Mouse (Mus musculus): ENCODE results near the gene Clec16a. TPM values are rescaled to one million over a fixed set of nuclear protein-coding genes. Genes with fewer than 3 reads are reported as not detected.

Clec16a gene
- polyA plus RNA-seq, 1 experiment from 2014 or later: 65.7 TPM

- Histone ChIP-seq H3K4me2 (replicated peaks) (no peak overlapping the region), H3K4me1 (replicated peaks) (no peaks in the 10 kb centered on the region), H3K9me3 (no peaks in the 10 kb centered on the region), H3K27ac (no peak overlapping the region), H3K4me3 (replicated peaks) (no peak overlapping the region), H3K9ac (replicated peaks) (no peak overlapping the region), H3K27me3 (no peaks in the 10 kb centered on the region), H3K36me3 (peaks cover 54% of the 10 kb centered on the region)
- no peak for ATAC-seq
- 92% methylated on average over 7 of the region's 7 CpGs for WGBS
Measured at GRCm38 (mm10) chr16:10609921-10610320, 64.8 kb downstream of the Clec16a start.

- 86% methylated on average over 6 of the region's 6 CpGs for WGBS
Measured at GRCm38 (mm10) chr16:10610801-10611200, 65.7 kb downstream of the Clec16a start.

GRCm38 (mm10) chr16:10611306-10611705 is 66.2 kb downstream of the Clec16a start:
- H3K27me3 ChIP-seq: no peaks in the 10 kb centered on the region
- no peak overlapping the region for H3K4me3 ChIP-seq (replicated peaks)
- peaks cover 61% of the 10 kb centered on the region for H3K36me3 ChIP-seq
- H3K4me2 ChIP-seq (replicated peaks): no peak overlapping the region
- H3K27ac ChIP-seq: no peak overlapping the region
- H3K9me3 ChIP-seq: no peaks in the 10 kb centered on the region
- ATAC-seq: no peak
- H3K9ac ChIP-seq (replicated peaks): no peak overlapping the region
- H3K4me1 ChIP-seq (replicated peaks): no peaks in the 10 kb centered on the region
- 88% methylated on average over 4 of the region's 4 CpGs for WGBS

More at GRCm38 (mm10) chr16:10610801-10611200, 65.7 kb downstream of the Clec16a start:
- H3K9me3 ChIP-seq: no peaks in the 10 kb centered on the region
- no peak overlapping the region for H3K4me3 ChIP-seq (replicated peaks)
- H3K4me1 ChIP-seq (replicated peaks): no peaks in the 10 kb centered on the region
- H3K36me3 ChIP-seq: peaks cover 56% of the 10 kb centered on the region
- H3K27ac ChIP-seq: no peak overlapping the region
- no peak overlapping the region for H3K9ac ChIP-seq (replicated peaks)
- no peaks in the 10 kb centered on the region for H3K27me3 ChIP-seq
- H3K4me2 ChIP-seq (replicated peaks): no peak overlapping the region
- no peak for ATAC-seq

- WGBS: 98% methylated on average over 2 of the region's 2 CpGs
- Histone ChIP-seq H3K9ac (replicated peaks) (no peak overlapping the region), H3K36me3 (peaks cover 49% of the 10 kb centered on the region)
Measured at GRCm38 (mm10) chr16:10613996-10614395, 68.9 kb downstream of the Clec16a start.

GRCm38 (mm10) chr16:10620961-10621614 is 75.9 kb downstream of the Clec16a start:
- no peak for ATAC-seq
- 71% methylated on average over 6 of the region's 6 CpGs for WGBS
- H3K36me3 ChIP-seq: peaks cover 48% of the 10 kb centered on the region

More at GRCm38 (mm10) chr16:10613996-10614395, 68.9 kb downstream of the Clec16a start:
- no peak overlapping the region for H3K4me3 ChIP-seq (replicated peaks)
- no peaks in the 10 kb centered on the region for H3K9me3 ChIP-seq
- no peaks in the 10 kb centered on the region for H3K4me1 ChIP-seq (replicated peaks)
- no peaks in the 10 kb centered on the region for H3K27me3 ChIP-seq
- no peak overlapping the region for H3K4me2 ChIP-seq (replicated peaks)
- no peak overlapping the region for H3K27ac ChIP-seq
- no peak for ATAC-seq

GRCm38 (mm10) chr16:10621710-10622109 is 76.6 kb downstream of the Clec16a start:
- Histone ChIP-seq H3K36me3 (peaks cover 49% of the 10 kb centered on the region), H3K9me3 (no peaks in the 10 kb centered on the region), H3K4me1 (replicated peaks) (no peaks in the 10 kb centered on the region), H3K4me2 (replicated peaks) (no peak overlapping the region), H3K9ac (replicated peaks) (no peak overlapping the region), H3K4me3 (replicated peaks) (no peak overlapping the region), H3K27ac (no peak overlapping the region), H3K27me3 (no peaks in the 10 kb centered on the region)
- no peak for ATAC-seq
- WGBS: 70% methylated on average over 1 of the region's 1 CpGs

More at GRCm38 (mm10) chr16:10620961-10621614, 75.9 kb downstream of the Clec16a start:
- H3K27ac ChIP-seq: no peak overlapping the region
- H3K9ac ChIP-seq (replicated peaks): no peak overlapping the region
- H3K4me3 ChIP-seq (replicated peaks): no peak overlapping the region
- H3K4me1 ChIP-seq (replicated peaks): no peaks in the 10 kb centered on the region
- H3K9me3 ChIP-seq: no peaks in the 10 kb centered on the region
- no peaks in the 10 kb centered on the region for H3K27me3 ChIP-seq
- H3K4me2 ChIP-seq (replicated peaks): no peak overlapping the region

- H3K4me3 ChIP-seq (replicated peaks): no peak overlapping the region
- 82% methylated on average over 1 of the region's 1 CpGs for WGBS
- no peaks in the 10 kb centered on the region for H3K9me3 ChIP-seq
- H3K4me1 ChIP-seq (replicated peaks): no peaks in the 10 kb centered on the region
- no peak overlapping the region for H3K27ac ChIP-seq
- no peaks in the 10 kb centered on the region for H3K27me3 ChIP-seq
- ATAC-seq: no peak
- H3K36me3 ChIP-seq: peaks cover 68% of the 10 kb centered on the region
- H3K9ac ChIP-seq (replicated peaks): no peak overlapping the region
- no peak overlapping the region for H3K4me2 ChIP-seq (replicated peaks)
Measured at GRCm38 (mm10) chr16:10626116-10626515, 81.0 kb downstream of the Clec16a start.

- ATAC-seq: no peak
- Histone ChIP-seq H3K4me3 (replicated peaks) (no peak overlapping the region), H3K9ac (replicated peaks) (no peak overlapping the region), H3K36me3 (peaks cover 62% of the 10 kb centered on the region), H3K4me1 (replicated peaks) (no peaks in the 10 kb centered on the region), H3K9me3 (no peaks in the 10 kb centered on the region), H3K27me3 (no peaks in the 10 kb centered on the region), H3K4me2 (replicated peaks) (no peak overlapping the region), H3K27ac (no peak overlapping the region)
- WGBS: 93% methylated on average over 6 of the region's 6 CpGs
Measured at GRCm38 (mm10) chr16:10627136-10627668, 82.1 kb downstream of the Clec16a start.

GRCm38 (mm10) chr16:10628030-10628555 is 83.0 kb downstream of the Clec16a start:
- H3K27ac ChIP-seq: no peak overlapping the region
- no peak overlapping the region for H3K4me3 ChIP-seq (replicated peaks)
- no peaks in the 10 kb centered on the region for H3K9me3 ChIP-seq
- H3K4me1 ChIP-seq (replicated peaks): no peaks in the 10 kb centered on the region
- WGBS: 83% methylated on average over 4 of the region's 4 CpGs
- no peak for ATAC-seq
- peaks cover 61% of the 10 kb centered on the region for H3K36me3 ChIP-seq
- H3K27me3 ChIP-seq: no peaks in the 10 kb centered on the region
- no peak overlapping the region for H3K4me2 ChIP-seq (replicated peaks)
- no peak overlapping the region for H3K9ac ChIP-seq (replicated peaks)

GRCm38 (mm10) chr16:10628960-10629359 is 83.8 kb downstream of the Clec16a start:
- ATAC-seq: no peak
- peaks cover 64% of the 10 kb centered on the region for H3K36me3 ChIP-seq
- no peaks in the 10 kb centered on the region for H3K4me1 ChIP-seq (replicated peaks)
- H3K27me3 ChIP-seq: no peaks in the 10 kb centered on the region
- no peak overlapping the region for H3K4me2 ChIP-seq (replicated peaks)
- no peak overlapping the region for H3K27ac ChIP-seq
- 80% methylated on average over 3 of the region's 3 CpGs for WGBS
- H3K9ac ChIP-seq (replicated peaks): no peak overlapping the region
- no peaks in the 10 kb centered on the region for H3K9me3 ChIP-seq
- H3K4me3 ChIP-seq (replicated peaks): no peak overlapping the region

GRCm38 (mm10) chr16:10629361-10629760 is 84.2 kb downstream of the Clec16a start:
- Histone ChIP-seq H3K4me1 (replicated peaks) (no peaks in the 10 kb centered on the region), H3K4me3 (replicated peaks) (no peak overlapping the region), H3K27ac (no peak overlapping the region), H3K4me2 (replicated peaks) (no peak overlapping the region), H3K36me3 (peaks cover 64% of the 10 kb centered on the region), H3K9me3 (no peaks in the 10 kb centered on the region), H3K9ac (replicated peaks) (no peak overlapping the region), H3K27me3 (no peaks in the 10 kb centered on the region)
- no peak for ATAC-seq
- 93% methylated on average over 3 of the region's 3 CpGs for WGBS

- Histone ChIP-seq H3K27ac (no peak overlapping the region), H3K4me3 (replicated peaks) (no peak overlapping the region), H3K9ac (replicated peaks) (no peak overlapping the region), H3K4me1 (replicated peaks) (no peaks in the 10 kb centered on the region), H3K27me3 (no peaks in the 10 kb centered on the region), H3K9me3 (no peaks in the 10 kb centered on the region), H3K36me3 (peaks cover 24% of the 10 kb centered on the region), H3K4me2 (replicated peaks) (no peak overlapping the region)
- no peak for ATAC-seq
- 88% methylated on average over 3 of the region's 3 CpGs for WGBS
Measured at GRCm38 (mm10) chr16:10634940-10635339, 89.8 kb downstream of the Clec16a start.
